Mouse (Mus musculus): Measurements from ENCODE around the gene Taf7l. TPM values are rescaled to one million over a fixed set of nuclear protein-coding genes. Genes with fewer than 3 reads are reported as not detected.

The Taf7l gene
- polyA plus RNA-seq (2012; rRNA removed), result 0.02 TPM in 1 of 2 replicates, not detected in the other

DNA sequence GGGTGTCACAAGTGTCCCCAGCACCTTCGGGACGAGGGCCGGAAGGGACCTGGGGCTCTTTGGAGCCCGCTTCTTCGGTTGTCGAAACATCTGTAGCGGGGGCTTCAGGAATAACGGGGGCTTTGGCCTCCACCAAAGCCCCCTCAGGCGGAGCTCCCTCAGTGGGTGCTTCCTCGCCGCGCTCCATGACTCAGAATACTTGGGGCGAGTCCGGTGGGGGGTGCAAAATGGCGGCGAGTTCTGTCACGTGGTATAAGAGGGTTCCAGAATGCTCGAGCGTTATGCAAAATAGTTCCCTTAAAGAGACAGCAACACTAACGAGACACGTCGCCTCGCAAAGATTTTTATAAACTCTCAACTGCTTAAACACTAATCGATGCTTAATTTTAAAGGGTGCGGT lies at the start of gene Taf7l:
Taf7l (minus strand) TSS at position 201 of the 400 bp plus-strand sequence.

Other genes with a start within 250 kb of the Taf7l start
- 4.8 and 5.7 TPM in 2 replicates for gene Trmt2b, start 199.5 kb downstream of the Taf7l start, polyA plus RNA-seq (2012; rRNA removed)
- 0.36 and 0.37 TPM in 2 replicates for gene Tmem35a, start 181.3 kb downstream of the Taf7l start, polyA plus RNA-seq (2012; rRNA removed)
- 10.4 and 12.6 TPM in 2 replicates for gene Cenpi, start 168.4 kb downstream of the Taf7l start, polyA plus RNA-seq (2012; rRNA removed)
- gene Drp2, start 71.9 kb downstream of the Taf7l start, polyA plus RNA-seq (2012; rRNA removed), result 0.37 and 0.43 TPM in 2 replicates
- 21.7 and 24.8 TPM in 2 replicates for gene Timm8a1, start 65.4 kb upstream of the Taf7l start, polyA plus RNA-seq (2012; rRNA removed)
- gene Btk, start 107.1 kb upstream of the Taf7l start, polyA plus RNA-seq (2012; rRNA removed), result 16.2 and 17.7 TPM in 2 replicates
- 1,340 and 1,382 TPM in 2 replicates for gene Rpl36a, start 109.2 kb upstream of the Taf7l start, polyA plus RNA-seq (2012; rRNA removed)
- 1.8 and 2.1 TPM in 2 replicates for gene Gla, start 124.6 kb upstream of the Taf7l start, polyA plus RNA-seq (2012; rRNA removed)
- 53.3 and 57.9 TPM in 2 replicates for gene Hnrnph2, start 124.7 kb upstream of the Taf7l start, polyA plus RNA-seq (2012; rRNA removed)
- 1.4 and 1.6 TPM in 2 replicates for gene Armcx4, start 210.0 kb upstream of the Taf7l start, polyA plus RNA-seq (2012; rRNA removed)
- 5.3 and 5.5 TPM in 2 replicates for gene Armcx1, start 241.5 kb upstream of the Taf7l start, polyA plus RNA-seq (2012; rRNA removed)